Mouse (Mus musculus) CH12.LX (cell line): ENCODE measurements around the gene Grik2. TPM values are rescaled to one million over a fixed set of nuclear protein-coding genes. Genes with fewer than 3 reads are reported as not detected.

Experiments used
- DNase-seq: peaks from one replicate; pipeline ENCODE4 v3.0.0-alpha.2; 2013; ENCODE audit errors: extremely low read depth
- H3K27ac ChIP-seq: 2 replicates; pipeline ENCODE4 v1.5.1; 2012; ENCODE audit warnings: low read depth, mild to moderate bottlenecking, control low read depth, moderate library complexity; ENCODE audit not compliant: insufficient read depth
- H3K27me3 ChIP-seq: replicated peaks from 2 replicates; pipeline ENCODE3; 2012; ENCODE audit warnings: inconsistent platforms
- H3K36me3 ChIP-seq, 2 experiments: replicated peaks in 1 of 2; 2 replicates each; pipeline versions ENCODE3 to v1.6.1; 2012; ENCODE audit warnings: inconsistent platforms in 1 of 2, low read length in 1 of 2, mild to moderate bottlenecking in 1 of 2, mixed read lengths in 1 of 2, moderate library complexity in 1 of 2; ENCODE audit not compliant: control insufficient read depth in 1 of 2, insufficient read depth in 1 of 2
- H3K4me1 ChIP-seq, 2 experiments: 2 replicates each; pipeline ENCODE4 v1.6.1; 2012; ENCODE audit warnings: inconsistent platforms in 1 of 2, moderate library complexity in 1 of 2; ENCODE audit not compliant: insufficient read depth in 2 of 2, control insufficient read depth in 1 of 2
- H3K4me2 ChIP-seq: 2 replicates; pipeline ENCODE4 v1.6.1; 2012; ENCODE audit warnings: low read depth, mild to moderate bottlenecking, control low read depth; ENCODE audit not compliant: poor library complexity, insufficient read depth, severe bottlenecking
- H3K4me3 ChIP-seq, 3 experiments: fragments of 150-350 bp in 1 of 3; sonication (generic) in 1 of 3; replicated peaks in 1 of 3; 2 replicates each; pipeline versions ENCODE3 to v1.5.1; 2011 to 2012; ENCODE audit warnings: low read depth in 2 of 3, low read length in 2 of 3, mild to moderate bottlenecking in 2 of 3, moderate library complexity in 2 of 3, control low read depth in 1 of 3, improper control_type of control experiment in 1 of 3, inconsistent platforms in 1 of 3, mixed read lengths in 1 of 3; ENCODE audit not compliant: poor library complexity in 1 of 3
- H3K79me2 ChIP-seq: replicated peaks from 2 replicates; pipeline ENCODE4 v1.6.1; 2012; ENCODE audit warnings: mild to moderate bottlenecking, moderate library complexity; ENCODE audit not compliant: control insufficient read depth, poor library complexity, insufficient read depth, severe bottlenecking; ENCODE audit errors: extremely low read depth
- H3K9ac ChIP-seq: 2 replicates; pipeline ENCODE4 v1.6.1; 2012; ENCODE audit warnings: low read depth, mild to moderate bottlenecking, control low read depth, moderate library complexity; ENCODE audit not compliant: insufficient read depth
- H3K9me3 ChIP-seq: replicated peaks from 2 replicates; pipeline ENCODE3; 2012; ENCODE audit warnings: low read length, inconsistent platforms, mixed read lengths
- BHLHE40 ChIP-seq: IDR thresholded peaks from 2 replicates; pipeline ENCODE4 v1.6.1; 2011; ENCODE audit warnings: mild to moderate bottlenecking, low read depth, low read length, improper control_type of control experiment
- CHD2 ChIP-seq: IDR thresholded peaks from 2 replicates; pipeline ENCODE4 v1.6.1; 2011; ENCODE audit warnings: low read length, improper control_type of control experiment
- ELF1 ChIP-seq: IDR thresholded peaks from 2 replicates; pipeline ENCODE4 v1.6.1; 2014; ENCODE audit warnings: low read depth, mild to moderate bottlenecking, inconsistent platforms, low read length, improper control_type of control experiment
- HCFC1 ChIP-seq: IDR thresholded peaks from 2 replicates; pipeline ENCODE4 v1.6.1; 2012; ENCODE audit warnings: low read depth, mild to moderate bottlenecking, inconsistent platforms, low read length, improper control_type of control experiment
- JUN ChIP-seq: IDR thresholded peaks from 2 replicates; pipeline ENCODE4 v1.6.1; 2011; ENCODE audit warnings: low read depth, mild to moderate bottlenecking, low read length, improper control_type of control experiment, moderate library complexity; ENCODE audit not compliant: insufficient read depth
- JUND ChIP-seq: conservative IDR thresholded peaks from 2 replicates; pipeline ENCODE4 v1.6.1; 2011; ENCODE audit warnings: low read depth, low read length, improper control_type of control experiment
- KAT2A ChIP-seq: IDR thresholded peaks from 2 replicates; pipeline ENCODE4 v1.6.1; 2012; ENCODE audit warnings: low read length, improper control_type of control experiment, inconsistent platforms; ENCODE audit not compliant: insufficient replicate concordance
- MAFK ChIP-seq: IDR thresholded peaks from 2 replicates; pipeline ENCODE4 v1.6.1; 2011; ENCODE audit warnings: low read length, improper control_type of control experiment; ENCODE audit not compliant: insufficient replicate concordance
- MAX ChIP-seq: IDR thresholded peaks from 2 replicates; pipeline ENCODE4 v1.6.1; 2011; ENCODE audit warnings: low read length, improper control_type of control experiment
- MAZ ChIP-seq: IDR thresholded peaks from 2 replicates; pipeline ENCODE4 v1.6.1; 2012; ENCODE audit warnings: low read depth, mild to moderate bottlenecking, inconsistent platforms, low read length, improper control_type of control experiment, moderate library complexity
- MEF2A ChIP-seq: IDR thresholded peaks from 2 replicates; pipeline ENCODE4 v1.6.1; 2014; ENCODE audit warnings: low read depth, mild to moderate bottlenecking, inconsistent platforms, low read length, improper control_type of control experiment, borderline replicate concordance
- MXI1 ChIP-seq: IDR thresholded peaks from 2 replicates; pipeline ENCODE4 v1.6.1; 2011; ENCODE audit warnings: mild to moderate bottlenecking, low read depth, low read length, improper control_type of control experiment
- NELFE ChIP-seq: IDR thresholded peaks from 2 replicates; pipeline ENCODE4 v1.6.1; 2011; ENCODE audit warnings: low read depth, low read length, improper control_type of control experiment
- SIN3A ChIP-seq: IDR thresholded peaks from 2 replicates; pipeline ENCODE4 v1.6.1; 2012; ENCODE audit warnings: low read length, improper control_type of control experiment, inconsistent platforms
- SMC3 ChIP-seq: IDR thresholded peaks from 2 replicates; pipeline ENCODE4 v1.6.1; 2011; ENCODE audit warnings: low read depth, low read length, improper control_type of control experiment
- TBP ChIP-seq: conservative IDR thresholded peaks from 2 replicates; pipeline ENCODE4 v1.6.1; 2011; ENCODE audit warnings: low read depth, low read length, improper control_type of control experiment
- TCF12 ChIP-seq: IDR thresholded peaks from 2 replicates; pipeline ENCODE4 v1.6.1; 2014; ENCODE audit warnings: low read depth, mild to moderate bottlenecking, inconsistent platforms, low read length, improper control_type of control experiment
- UBTF ChIP-seq: IDR thresholded peaks from 2 replicates; pipeline ENCODE4 v1.6.1; 2012; ENCODE audit warnings: low read depth, mild to moderate bottlenecking, inconsistent platforms, low read length, improper control_type of control experiment, moderate library complexity
- USF2 ChIP-seq: conservative IDR thresholded peaks from 2 replicates; pipeline ENCODE4 v1.6.1; 2011; ENCODE audit warnings: low read depth, low read length, improper control_type of control experiment
- ZMIZ1 ChIP-seq: IDR thresholded peaks from 2 replicates; pipeline ENCODE4 v1.6.1; 2012; ENCODE audit warnings: low read depth, mild to moderate bottlenecking, inconsistent platforms, low read length, improper control_type of control experiment
- dilution Hi-C: fragments of 300-500 bp; cut with MboI; formaldehyde crosslinking; loops from 2 replicates; pipeline ENCODE4 v1.14.3; 2020; ENCODE audit warnings: low sequenced_read_pairs; ENCODE audit not compliant: extremely low pct_unique_long_range_greater_than_20kb, extremely low pct_ligation_motif_present
- in situ Hi-C: fragments of 300-500 bp; cut with MboI; formaldehyde crosslinking; loops from 3 replicates; pipeline ENCODE4 v1.14.3; 2019; ENCODE audit warnings: low sequenced_read_pairs, low pct_ligation_motif_present, low pct_unique_long_range_greater_than_20kb, mixed read lengths
- polyA plus RNA-seq: library from polyadenylated mRNA; unstranded; fragments of >175 nt; gene quantifications from 2 replicates; pipeline ENCODE4 v1.2.1, GENCODE M21; 2012; ENCODE audit warnings: low read depth; ENCODE audit not compliant: insufficient read length
- total RNA-seq, 2 experiments: library from RNA; depleted of rRNA; stranded (reverse); fragments of 300-350 nt in 1 of 2; fragments of >200 nt in 1 of 2; gene quantifications; 2 replicates each; pipeline ENCODE4 v1.2.3; 2012 to 2014

Grik2 gene
- total and polyA plus RNA-seq, 3 experiments, result not detected

DNA sequence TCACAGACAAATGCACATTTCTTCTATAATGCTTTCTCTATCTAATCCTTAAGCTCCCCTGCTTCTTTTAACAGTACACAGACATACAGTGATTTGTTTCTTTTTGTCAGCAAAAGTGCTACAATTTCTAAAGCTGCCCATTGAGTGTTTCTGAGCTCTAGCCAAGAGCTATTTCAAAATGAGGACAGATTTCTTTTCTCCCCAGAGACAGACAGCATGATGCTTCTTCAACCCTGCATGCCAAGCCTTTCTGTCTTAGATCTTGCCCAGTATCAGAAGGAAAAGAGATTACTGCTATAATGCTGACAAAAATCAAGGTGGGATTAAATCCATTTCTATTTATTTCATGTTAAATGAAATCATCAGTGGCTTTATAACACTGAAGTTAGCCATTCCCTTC is 18.7 kb upstream of the Grik2 start:
- Histone ChIP-seq H3K4me2 (no peak overlapping the region), H3K36me3 (no peaks in the 10 kb centered on the region), H3K9me3 (no peaks in the 10 kb centered on the region), H3K4me3 (no peak overlapping the region), H3K9ac (no peak overlapping the region), H3K27me3 (no peaks in the 10 kb centered on the region), H3K79me2 (no peaks in the 10 kb centered on the region), H3K27ac (no peak overlapping the region), H3K4me1 (no peaks in the 10 kb centered on the region)
- DNase-seq, result no peak
- no peak for TF ChIP-seq ZMIZ1
- TF ChIP-seq ELF1, result no peak
- TF ChIP-seq SMC3, result no peak
- no peak for TF ChIP-seq USF2
- no peak for TF ChIP-seq BHLHE40
- in situ Hi-C loops, result no loop called here
- dilution Hi-C loops, result no loop called here

DNA sequence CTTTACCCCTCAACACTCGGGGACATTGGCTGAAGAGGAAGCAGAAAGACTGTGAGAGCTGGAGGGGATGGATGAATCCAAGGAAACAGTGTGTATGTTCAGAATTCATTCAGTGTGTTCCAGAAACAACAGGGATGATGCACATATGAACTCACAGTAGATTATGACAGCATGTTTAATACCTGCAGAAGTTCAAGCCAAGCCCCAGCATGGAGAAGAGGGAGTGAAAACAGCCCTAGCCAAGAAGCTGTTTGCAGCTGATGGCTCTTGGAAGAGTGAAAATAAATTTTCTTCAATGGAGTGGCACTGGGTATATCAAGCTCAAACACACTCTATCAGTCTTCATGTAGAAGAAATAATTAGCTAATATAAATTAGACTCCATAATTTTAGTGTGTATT is 12.4 kb upstream of the Grik2 start:
- H3K9me3 ChIP-seq, result no peaks in the 10 kb centered on the region
- TF ChIP-seq TBP (no peak), MXI1 (no peak), NELFE (no peak), CHD2 (no peak), MAFK (no peak), MEF2A (no peak), HCFC1 (no peak), SIN3A (no peak), JUND (no peak), BHLHE40 (no peak), KAT2A (no peak), ZMIZ1 (no peak), MAZ (no peak), MAX (no peak), JUN (no peak), UBTF (no peak), TCF12 (no peak)
- no peak overlapping the region for H3K9ac ChIP-seq
- H3K79me2 ChIP-seq, result no peaks in the 10 kb centered on the region
- DNase-seq, result no peak
- no peaks in the 10 kb centered on the region for H3K4me1 ChIP-seq
- H3K4me3 ChIP-seq, result no peak overlapping the region
- H3K27ac ChIP-seq, result no peak overlapping the region
- dilution Hi-C loops (no loop called here), in situ Hi-C loops (no loop called here)
- H3K36me3 ChIP-seq, result no peaks in the 10 kb centered on the region
- H3K27me3 ChIP-seq, result no peaks in the 10 kb centered on the region
- H3K4me2 ChIP-seq, result no peak overlapping the region
